In the genomic region with DNA sequence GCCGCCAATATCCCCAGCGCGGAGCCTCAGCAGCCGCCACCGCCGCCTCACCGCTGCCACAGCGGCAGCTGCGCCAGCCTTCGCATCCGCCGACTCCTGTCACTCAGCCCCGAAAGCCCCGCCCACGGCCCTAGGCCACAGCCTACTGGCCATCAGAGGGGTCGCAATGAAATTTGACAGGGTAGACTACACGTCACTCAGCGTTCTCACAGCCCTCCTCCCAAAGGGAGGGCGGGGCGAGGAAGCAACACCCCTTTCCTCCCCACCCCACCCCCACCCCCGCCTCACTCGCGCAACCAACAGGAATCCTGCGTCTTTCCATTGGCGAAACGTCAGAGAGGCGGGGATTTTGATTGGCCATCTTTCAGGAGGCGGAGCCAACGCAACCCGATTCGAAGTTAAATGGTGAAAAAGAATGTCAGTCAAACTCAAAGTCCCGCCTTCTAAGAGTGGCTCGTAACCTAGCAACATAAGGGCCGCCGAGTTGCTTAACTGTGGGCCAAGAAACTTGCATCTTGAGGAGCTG, we compare ENCODE assay signal across 1 mouse cellular context.
A peak's percentile ranks its signal among the peaks of the same experiment; 100 is the strongest.
TF ChIP-seq lines count a peak whose summit lies in the region.

Tpcn1 (minus strand) TSS at position 105 of the 526 bp plus-strand sequence.
Iqcd (plus strand) TSS at position 448 of the 526 bp plus-strand sequence.

TF ChIP-seq in myocyte, 11 proteins besides CTCF, POLR2A, EP300 and RAD21 (continued from another document):
- TF ChIP-seq REST (IDR thresholded peaks at IDR 0.05; ENCODE audit: insufficient read depth, insufficient read length) (no peak), SRF (IDR thresholded peaks at IDR 0.05; ENCODE audit: control insufficient read depth, insufficient read length, low read depth) (peak; percentile 6)
